ENCODE assay signal across 30 mouse cellular contexts in the genomic region with DNA sequence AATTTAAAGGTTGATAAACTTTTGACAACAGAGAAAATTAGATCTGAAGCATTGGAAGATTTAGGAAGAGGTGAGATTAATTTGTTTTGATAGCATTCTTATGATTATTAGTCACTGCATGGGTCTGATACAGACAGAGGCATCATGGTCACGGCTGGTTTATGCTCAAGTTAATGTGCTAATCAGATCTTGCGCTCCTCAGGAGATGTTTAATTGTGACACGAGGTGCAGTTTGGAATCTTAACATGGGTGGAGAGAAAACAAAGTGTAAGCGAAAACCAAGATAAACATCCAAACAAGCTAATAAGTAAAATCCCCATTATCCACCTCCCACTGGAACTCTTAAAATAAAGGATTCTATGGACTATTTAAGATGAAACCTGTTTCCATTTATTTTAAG. TPM values are rescaled to one million over a fixed set of nuclear protein-coding genes. Genes with fewer than 3 reads are reported as not detected.
"Had no signal": no experiment of that assay in that cellular context is flagged by ENCODE, and none has a peak within 500 bp of the region (broad histone marks: within the 10 kb centered on the region; RNA-seq: fewer than 3 reads in every experiment).

No protein-coding gene starts in this region.

- H3K9me3 ChIP-seq: embryonic facial prominence, embryonic 10.5 days; embryonic facial prominence, embryonic 12.5 days; embryonic facial prominence, embryonic 13.5 days; embryonic facial prominence, embryonic 15.5 days; forebrain, embryonic 10.5 days; forebrain, embryonic 12.5 days; forebrain, embryonic 13.5 days; forebrain, embryonic 15.5 days had no signal

- H3K27ac ChIP-seq: embryonic facial prominence, embryonic 10.5 days; embryonic facial prominence, embryonic 12.5 days; embryonic facial prominence, embryonic 13.5 days; embryonic facial prominence, embryonic 15.5 days; forebrain, embryonic 10.5 days; forebrain, embryonic 12.5 days; forebrain, embryonic 13.5 days; forebrain, embryonic 15.5 days; gastrocnemius, adult 2 months; heart, adult 2 months had no signal

- H3K36me3 ChIP-seq: embryonic facial prominence, embryonic 10.5 days; embryonic facial prominence, embryonic 12.5 days; embryonic facial prominence, embryonic 13.5 days; embryonic facial prominence, embryonic 15.5 days; forebrain, embryonic 10.5 days; forebrain, embryonic 12.5 days; forebrain, embryonic 15.5 days had no signal

- DNase-seq: cerebellum, adult 2 months; cerebellum, adult 8-10 months; cerebellum, adult 9-10 months; cerebellum, adult 9-11 months; cerebellum, postnatal 10 days; cerebellum, postnatal 14 days; cerebellum, postnatal 25 days; cerebellum, postnatal 36 days; embryo, embryonic 11 days; forebrain, postnatal 0 days; gastrocnemius, adult 2 months; gastrocnemius, postnatal 10 days; gastrocnemius, postnatal 14 days; gastrocnemius, postnatal 25 days; gastrocnemius, postnatal 36 days; heart, adult 11 months; heart, adult 18-20 months; heart, adult 2 months had no signal

- H3K9ac ChIP-seq: embryonic facial prominence, embryonic 12.5 days; embryonic facial prominence, embryonic 13.5 days; embryonic facial prominence, embryonic 15.5 days; forebrain, embryonic 12.5 days; forebrain, embryonic 13.5 days; forebrain, embryonic 15.5 days; forebrain, postnatal 0 days had no signal

- ATAC-seq: forebrain, embryonic 13.5 days; forebrain, embryonic 14.5 days; forebrain, embryonic 15.5 days; forebrain, embryonic 16.5 days; forebrain, postnatal 0 days had no signal

- H3K27me3 ChIP-seq: embryonic facial prominence, embryonic 12.5 days; embryonic facial prominence, embryonic 13.5 days; embryonic facial prominence, embryonic 15.5 days; forebrain, embryonic 12.5 days; forebrain, embryonic 13.5 days; forebrain, embryonic 15.5 days had no signal

- H3K4me2 ChIP-seq: embryonic facial prominence, embryonic 12.5 days; embryonic facial prominence, embryonic 13.5 days; embryonic facial prominence, embryonic 15.5 days; forebrain, embryonic 12.5 days; forebrain, embryonic 13.5 days; forebrain, embryonic 15.5 days had no signal

- H3K4me3 ChIP-seq: embryonic facial prominence, embryonic 10.5 days; embryonic facial prominence, embryonic 12.5 days; embryonic facial prominence, embryonic 13.5 days; embryonic facial prominence, embryonic 15.5 days; erythroblast, embryonic 14.5 days; forebrain, embryonic 10.5 days; forebrain, embryonic 12.5 days; forebrain, embryonic 13.5 days; forebrain, embryonic 15.5 days; gastrocnemius, adult 2 months; heart, adult 2 months had no signal

RNA-seq across cellular contexts. Expression of gene Nox4, which starts 6.2 kb away (rescaled TPM):
- total RNA-seq: common myeloid progenitor, adult 5-6 weeks had no signal
- polyA plus RNA-seq: erythroblast, embryonic 14.5 days had no signal
